Mouse (Mus musculus) lung, postnatal 0 days (tissue): Measurements from ENCODE around the gene Prph.

Source experiments
- CTCF ChIP-seq: IDR thresholded peaks from 2 replicates; pipeline ENCODE4 v1.5.1; 2016; ENCODE audit warnings: antibody characterized with exemption, mild to moderate bottlenecking
- EP300 ChIP-seq: IDR thresholded peaks from 2 replicates; pipeline ENCODE4 v1.6.1; 2016; ENCODE audit warnings: antibody characterized with exemption, mild to moderate bottlenecking, control low read depth

DNA sequence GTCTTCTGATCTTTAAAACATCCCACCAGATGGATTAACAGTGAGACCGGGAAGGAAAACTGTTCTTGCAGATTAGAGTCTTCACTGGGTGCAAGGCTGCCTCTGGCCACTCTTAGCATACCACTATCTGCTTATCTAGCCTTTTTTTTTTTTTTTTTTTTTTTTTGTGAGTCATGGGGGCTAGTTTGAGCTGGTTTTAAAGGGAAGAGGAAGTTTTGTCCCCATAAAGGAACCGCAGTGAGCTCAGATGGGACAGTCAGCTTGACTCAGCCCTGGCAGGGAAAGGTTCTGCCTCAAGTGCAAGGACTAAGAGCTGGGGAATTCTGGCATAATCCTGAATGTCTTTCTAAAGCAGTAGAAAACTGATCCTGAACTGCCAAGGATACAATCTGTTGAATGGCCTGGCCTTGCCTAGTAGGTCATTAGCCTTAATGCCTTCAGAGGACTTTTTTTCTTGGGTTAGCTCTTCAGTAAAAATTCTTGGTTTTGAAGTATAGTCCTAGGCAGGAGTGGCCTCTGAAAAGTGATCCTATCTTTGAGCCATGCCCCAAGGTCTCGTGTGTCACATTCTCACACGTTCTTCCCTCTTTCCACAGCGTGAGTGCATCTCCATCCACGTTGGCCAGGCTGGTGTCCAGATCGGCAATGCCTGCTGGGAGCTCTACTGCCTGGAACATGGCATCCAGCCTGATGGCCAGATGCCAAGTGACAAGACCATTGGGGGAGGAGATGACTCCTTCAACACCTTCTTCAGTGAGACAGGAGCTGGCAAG lies 21.3 kb upstream of the Prph start:
- TF ChIP-seq CTCF (no peak), EP300 (no peak)
